Mouse (Mus musculus) CD8-positive naive resting alpha-beta T cell, adult 57 days (primary cell): ENCODE data around the gene Myf6. TPM values are rescaled to one million over a fixed set of nuclear protein-coding genes. Genes with fewer than 3 reads are reported as not detected.

Source experiments
- total RNA-seq: library from RNA; stranded (reverse); gene quantifications from one replicate; pipeline ENCODE4 v1.2.4, GENCODE M21; 2023

The Myf6 gene
- not detected for total RNA-seq

GRCm38 (mm10) chr10:107494568-107494967 is at the start of gene Myf6:
TSS of gene Myf6 (minus strand) at chr10:107494737.

GRCm38 (mm10) chr10:107485870-107486269 is 8.7 kb downstream of the Myf6 start, which contains the start of gene Myf5:
TSS of gene Myf5 (minus strand) at chr10:107486134.

Other genes with a start within 250 kb of the Myf6 start
- not detected for gene Lin7a, start 223.1 kb downstream of the Myf6 start, total RNA-seq
- not detected for gene Myf5, start 8.6 kb downstream of the Myf6 start, total RNA-seq
- not detected for gene Ptprq, start 225.3 kb upstream of the Myf6 start, total RNA-seq